Mouse (Mus musculus) heart, adult 11 months (tissue): ENCODE data around the gene Zdhhc23.

Experiments used
- DNase-seq: peaks from one replicate; pipeline ENCODE4 v3.0.0; 2022

Gene Zdhhc23

DNA sequence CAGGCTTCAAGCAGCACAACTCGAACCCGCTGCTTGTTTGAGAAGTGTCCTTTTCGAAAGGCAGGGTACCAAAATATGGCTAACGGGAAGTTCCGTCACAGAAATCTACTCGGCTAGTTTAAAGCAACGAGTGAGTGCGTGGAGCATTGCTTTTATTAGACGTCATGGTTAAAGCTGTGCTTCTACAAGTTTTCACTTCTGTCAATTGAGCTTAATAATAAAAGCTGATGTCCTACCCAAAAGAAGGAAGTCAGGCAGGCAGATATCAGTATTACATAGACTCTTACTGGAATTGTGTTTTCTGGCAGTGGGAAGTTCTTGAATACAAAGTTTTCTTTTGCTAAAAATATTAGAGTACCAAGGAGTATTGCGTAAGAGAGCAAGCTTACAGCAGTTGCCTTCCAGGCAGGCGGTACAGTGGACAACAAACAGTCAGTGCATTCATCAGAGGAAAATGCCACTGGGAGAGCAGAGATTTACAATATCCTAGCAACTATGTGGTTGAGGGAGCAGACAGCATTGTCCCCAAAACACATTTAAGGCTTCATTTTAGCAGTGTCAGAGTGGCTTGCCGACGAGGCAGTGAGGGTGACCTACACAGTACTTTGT, 13.7 kb downstream of the Zdhhc23 start:
- DNase-seq = peak; percentile 92

DNA sequence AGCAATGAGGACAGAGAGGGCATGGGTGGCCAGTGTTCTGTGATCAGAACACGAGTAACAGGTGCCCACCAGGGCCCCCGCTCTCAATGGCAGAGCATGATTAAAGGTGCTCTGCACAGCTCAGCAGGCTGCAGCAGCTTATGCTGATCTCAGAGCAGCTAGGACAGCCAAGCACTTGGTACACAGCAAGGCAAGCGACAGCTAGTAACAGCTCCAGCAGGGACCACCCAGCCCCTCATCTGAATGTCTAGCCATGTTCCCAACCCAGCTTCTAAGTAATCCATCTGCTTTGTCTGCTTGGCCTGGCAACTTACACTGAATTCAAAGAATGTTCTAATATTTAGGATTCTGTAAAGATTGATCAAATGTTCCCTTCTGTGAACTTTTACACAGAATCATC, 15.8 kb downstream of the Zdhhc23 start:
- DNase-seq = no peak

DNA sequence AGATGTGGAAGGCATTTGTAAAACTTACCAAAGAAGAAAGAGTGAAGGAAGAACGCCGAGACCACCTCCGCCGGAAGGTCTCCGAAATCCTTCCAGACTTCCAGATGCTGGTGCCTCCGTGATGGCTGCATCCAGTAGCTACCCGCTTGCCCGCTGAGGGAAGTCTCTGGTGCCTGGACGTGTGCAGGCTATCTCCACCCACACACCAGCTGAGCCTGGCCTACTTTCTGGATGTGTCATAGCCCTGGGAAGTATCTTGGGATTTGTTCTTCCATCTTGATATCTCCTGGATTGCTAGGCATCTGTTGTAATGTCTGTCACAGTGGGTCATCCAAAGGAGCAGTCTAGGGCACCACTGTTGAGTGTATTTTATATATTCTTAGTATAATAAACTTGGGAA, 16.3 kb downstream of the Zdhhc23 start:
- peak; percentile 55 for DNase-seq

DNA sequence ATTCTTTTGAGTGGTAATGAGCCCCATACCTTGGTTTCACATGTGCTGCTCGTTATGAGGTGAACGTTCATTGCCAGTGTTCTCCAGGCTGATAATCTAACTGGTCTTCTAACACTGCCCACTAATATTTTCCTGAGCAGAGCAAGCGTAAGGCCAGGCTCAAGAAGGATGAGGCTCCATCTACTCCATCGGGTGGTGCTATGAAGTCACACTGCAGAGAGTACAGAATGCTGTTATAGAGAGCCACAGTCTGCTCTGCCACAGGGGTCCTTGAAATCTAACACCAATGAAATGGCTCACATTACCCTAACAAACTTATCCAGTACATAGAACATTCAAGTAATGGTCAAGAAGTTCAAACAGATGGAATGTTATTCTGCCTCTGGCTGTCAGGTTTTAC, 21.6 kb downstream of the Zdhhc23 start:
- DNase-seq = peak; percentile 46

DNA sequence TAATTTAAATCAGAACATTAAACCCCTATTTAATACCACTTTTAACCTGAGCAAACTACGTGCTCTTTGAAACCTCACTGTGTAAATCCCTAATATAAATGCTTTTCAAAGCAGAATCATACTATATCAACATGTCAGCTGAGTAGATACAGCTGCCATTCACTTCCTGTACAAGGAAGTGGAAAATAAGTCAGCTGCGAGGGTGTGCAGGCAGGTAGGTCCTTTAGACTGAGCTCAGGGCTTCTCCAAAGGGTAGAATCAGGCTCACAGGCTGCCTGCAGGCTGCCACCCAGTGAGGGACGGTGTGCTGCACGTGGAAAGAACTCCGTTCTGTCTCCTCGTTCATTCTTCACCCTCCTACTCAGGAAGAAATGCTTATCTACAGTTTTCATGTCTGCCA, 24.7 kb downstream of the Zdhhc23 start:
- DNase-seq = peak; percentile 34

DNA sequence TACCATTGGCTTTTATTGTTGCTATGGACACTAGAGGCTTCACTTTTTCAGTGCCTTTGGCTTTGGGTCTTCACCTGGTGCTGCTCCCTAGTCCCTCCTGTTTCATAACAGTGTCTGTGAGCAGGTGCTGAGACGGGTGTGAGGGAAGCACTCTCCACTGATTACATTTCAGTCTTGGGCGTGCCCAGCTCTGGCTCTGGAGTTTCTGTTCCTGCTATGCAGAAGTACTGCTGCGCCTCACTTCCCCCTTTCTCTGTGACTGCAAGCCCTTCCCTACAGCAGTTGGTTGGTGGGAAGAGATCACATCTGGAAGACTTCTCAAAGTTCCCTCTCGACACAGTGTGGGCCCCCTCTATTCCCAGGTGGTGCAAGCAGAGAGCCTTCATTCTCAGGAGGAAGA, 28.0 kb downstream of the Zdhhc23 start:
- DNase-seq = peak; percentile 97

DNA sequence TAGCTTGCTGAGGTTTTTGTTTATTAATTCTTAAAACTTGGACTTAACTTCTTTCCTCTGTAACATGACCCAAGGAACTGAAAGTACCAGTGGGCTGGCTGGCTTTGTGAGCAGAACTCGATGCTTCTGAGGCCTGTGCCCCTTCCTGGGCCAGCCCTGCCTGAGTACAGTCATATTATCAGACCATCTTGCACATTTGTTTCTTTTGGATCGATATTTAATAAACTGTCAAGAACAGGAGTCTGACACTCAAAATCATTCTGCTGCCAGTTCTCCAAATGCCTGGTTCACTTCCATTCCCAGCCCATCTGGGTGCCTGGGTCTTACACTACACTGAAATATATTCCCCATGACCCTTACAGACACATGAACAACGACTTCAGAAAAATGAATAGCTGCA, 33.7 kb downstream of the Zdhhc23 start:
- peak; percentile 89 for DNase-seq

DNA sequence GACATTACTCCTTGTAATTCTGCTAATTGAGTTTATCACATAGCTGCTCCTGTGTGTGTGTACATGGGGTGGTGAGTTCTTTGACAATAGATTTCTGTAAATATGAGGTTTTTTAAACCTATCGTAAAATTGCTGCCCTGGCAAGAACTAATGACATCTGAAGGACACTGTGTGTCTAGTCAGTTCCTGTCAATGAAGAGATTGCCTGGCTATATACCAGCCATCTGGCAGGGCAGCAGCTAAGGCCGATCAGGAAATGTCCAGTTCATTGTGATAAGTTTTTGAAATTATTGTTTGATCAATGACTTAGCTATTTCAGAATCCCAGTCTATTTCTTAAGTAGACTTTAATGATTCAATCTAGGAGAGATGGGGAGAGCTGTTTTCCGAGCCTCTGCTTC, 34.2 kb downstream of the Zdhhc23 start:
- peak; percentile 78 for DNase-seq

DNA sequence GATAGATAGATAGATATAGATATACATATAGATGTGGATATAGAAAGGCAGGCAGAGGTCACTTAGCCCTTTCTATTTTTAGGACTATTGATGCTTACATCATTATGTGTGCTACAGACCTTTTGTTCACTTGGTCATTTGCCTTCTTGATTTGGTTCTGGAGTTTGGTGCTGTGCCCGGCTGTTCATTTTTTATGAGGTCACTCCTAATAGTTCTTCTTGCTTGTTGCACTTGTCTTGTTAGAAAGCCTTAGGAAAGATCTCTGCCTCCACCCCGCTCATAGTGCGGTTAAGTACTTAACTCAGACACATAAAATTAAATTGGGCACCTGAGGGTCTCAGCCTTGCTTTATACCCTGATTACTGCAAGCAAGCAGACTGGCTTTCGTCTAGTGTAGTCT, 38.7 kb downstream of the Zdhhc23 start:
- peak; percentile 75 for DNase-seq

DNA sequence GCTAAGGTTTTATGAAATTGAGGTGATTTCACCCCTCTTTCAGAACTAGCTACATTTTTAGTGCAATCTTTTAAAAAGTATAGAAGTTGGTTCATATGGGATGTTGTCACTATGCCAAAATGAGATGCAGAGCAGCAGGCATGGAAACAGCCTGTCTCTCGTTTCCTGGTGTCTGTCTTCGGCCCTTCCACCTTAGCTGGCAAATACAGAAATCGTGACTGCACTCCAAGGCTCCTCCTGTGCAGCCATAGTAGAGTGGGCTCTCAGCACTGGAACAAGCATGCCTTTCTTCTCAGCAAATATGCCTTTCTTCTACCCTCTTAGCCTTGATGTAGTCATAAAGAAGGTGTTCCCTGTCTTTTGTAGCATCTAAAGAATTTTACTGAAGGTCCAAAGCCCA, 43.7 kb downstream of the Zdhhc23 start:
- DNase-seq = peak; percentile 48

DNA sequence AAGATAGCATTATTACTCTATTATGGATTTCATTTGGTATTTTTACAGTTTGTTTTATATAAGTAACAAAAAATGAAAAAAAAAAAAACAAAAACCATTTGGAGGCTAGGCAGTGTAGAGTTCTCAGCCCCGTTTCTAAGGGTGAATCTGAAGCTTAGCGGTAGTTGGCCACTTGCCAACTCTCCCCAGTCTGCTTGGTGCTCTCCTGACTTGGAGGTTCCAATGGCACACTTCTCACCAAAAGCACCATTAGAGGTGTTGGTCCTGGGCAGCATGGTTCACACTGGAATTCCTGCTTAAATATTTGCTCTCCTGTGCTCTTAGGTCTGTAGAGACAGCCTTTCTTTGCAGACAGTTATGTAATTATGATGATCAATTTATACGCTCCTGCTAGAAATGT, 44.2 kb downstream of the Zdhhc23 start:
- DNase-seq = peak; percentile 62

DNA sequence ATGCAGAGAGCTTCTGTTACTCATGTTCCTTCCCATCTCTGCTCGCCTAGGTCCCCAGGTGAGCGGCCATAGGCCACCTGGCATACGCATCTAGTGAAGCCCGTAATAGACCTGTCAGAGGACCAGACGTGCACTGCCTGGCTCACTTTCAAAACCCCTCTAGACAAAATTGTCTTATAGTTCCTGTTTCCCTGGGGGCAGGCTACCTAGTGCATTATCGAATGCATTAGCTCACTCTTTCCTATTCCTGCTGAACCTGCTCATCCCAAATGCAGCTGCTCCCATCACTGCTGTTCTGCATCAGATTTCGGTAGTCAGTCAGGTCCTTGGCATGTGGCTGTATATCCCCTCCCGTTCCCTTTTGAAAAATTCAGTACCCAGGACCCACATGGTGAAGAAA, 44.7 kb downstream of the Zdhhc23 start:
- peak; percentile 53 for DNase-seq

DNA sequence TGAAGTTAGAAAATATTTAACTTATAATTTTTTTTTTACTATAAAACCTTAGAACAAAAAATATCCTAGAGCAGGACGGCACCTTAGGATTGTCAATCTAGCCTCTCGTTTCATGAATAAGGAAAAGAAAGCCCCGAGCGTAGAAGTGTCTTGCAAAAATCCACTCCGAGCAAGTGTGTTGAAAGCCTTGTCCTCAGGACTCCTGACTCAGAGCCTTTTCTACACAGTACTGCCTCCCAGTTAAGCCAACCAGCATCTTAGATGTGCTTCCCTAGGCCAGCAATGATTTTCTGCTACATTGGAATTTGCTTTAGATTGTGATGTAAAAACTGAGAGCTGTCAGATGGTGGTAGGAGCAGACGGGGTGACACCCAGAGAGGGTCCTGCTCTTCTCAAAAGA, 46.5 kb downstream of the Zdhhc23 start:
- DNase-seq = peak; percentile 68

DNA sequence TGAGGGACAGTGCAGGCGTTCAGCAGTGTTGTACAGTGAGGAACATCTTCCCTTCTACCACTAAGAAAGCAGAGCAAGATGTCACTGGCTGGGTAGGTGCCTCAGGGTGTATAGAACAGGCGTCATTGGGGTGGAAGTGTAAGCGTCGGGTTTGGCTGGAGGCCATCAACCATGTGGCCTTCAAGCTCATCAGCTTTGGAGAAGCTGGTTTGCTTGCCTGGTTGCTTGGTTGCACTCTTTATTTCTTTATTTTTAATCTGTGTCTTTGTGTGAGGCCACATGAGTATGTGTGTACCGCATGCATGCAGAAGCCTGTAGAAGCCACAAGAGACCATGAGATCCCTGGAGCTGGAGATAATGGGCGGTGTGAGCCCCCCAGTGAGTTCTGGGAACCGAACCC, 47.3 kb downstream of the Zdhhc23 start:
- peak; percentile 85 for DNase-seq

DNA sequence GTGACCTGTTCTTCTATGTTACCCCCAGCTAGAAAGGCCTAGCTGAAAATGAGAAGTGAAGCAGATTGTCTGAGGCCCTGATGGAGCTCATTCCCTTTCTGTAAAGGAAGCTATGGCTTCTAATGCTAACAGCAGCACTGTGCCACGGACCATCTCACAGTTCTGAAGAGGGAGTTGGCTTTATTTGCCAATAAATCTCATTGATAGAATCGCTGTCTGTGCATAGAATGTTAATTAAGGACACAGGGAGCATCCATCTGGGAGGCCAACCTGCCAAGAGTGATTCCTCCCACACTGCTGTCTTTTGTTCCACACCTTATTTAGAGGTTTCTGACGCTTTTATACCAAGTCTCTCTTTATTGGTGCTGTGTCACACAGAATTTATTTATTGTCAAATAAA, 48.1 kb downstream of the Zdhhc23 start:
- DNase-seq = peak; percentile 52

DNA sequence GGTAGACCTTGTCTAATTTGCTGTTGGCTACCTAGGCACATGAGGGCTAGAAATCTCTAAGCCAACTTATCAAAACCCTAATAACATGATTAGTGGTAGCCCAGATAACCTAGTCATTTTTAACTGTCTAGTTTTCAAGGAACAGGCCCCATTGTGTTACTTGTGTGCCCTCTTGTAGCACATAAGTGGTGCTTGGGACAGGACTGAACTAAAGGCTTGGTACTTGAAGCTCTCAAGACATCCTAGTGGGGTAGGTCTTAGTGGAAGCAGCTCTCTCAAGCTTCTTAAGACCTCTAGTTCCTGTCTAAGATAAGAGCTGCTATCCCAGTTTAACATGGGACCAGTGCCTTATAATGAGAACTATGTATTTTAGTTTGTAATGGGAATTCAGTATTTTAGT, 49.0 kb downstream of the Zdhhc23 start:
- peak; percentile 34 for DNase-seq

DNA sequence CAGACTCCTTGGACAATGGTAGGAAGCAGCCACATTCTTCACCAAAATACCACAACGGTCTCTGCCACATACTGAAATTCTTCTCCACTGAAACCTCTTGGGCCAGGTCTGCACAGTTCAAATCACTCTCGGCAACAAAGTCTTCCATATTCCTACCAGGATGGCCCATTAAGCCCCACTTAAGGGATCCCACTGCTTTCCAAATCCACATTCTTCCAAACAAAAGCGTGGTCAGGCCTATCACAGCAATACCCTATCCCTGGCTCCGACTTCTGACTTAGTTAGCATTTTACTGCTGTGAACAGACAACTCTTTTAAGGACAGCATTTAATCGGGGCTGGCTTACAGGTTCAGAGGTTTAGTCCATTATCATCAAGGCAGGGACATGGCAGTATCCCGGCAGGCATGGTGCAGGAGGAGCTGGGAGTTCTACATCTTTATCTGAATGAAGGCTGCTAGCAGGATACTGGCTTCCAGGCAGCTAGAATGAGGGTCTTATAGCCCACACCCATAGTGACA, 53.2 kb downstream of the Zdhhc23 start, which contains the start of gene Qtrt2:
Qtrt2 (minus strand) TSS at position 469 of the 519 bp plus-strand sequence.
- peak; percentile 70 for DNase-seq

DNA sequence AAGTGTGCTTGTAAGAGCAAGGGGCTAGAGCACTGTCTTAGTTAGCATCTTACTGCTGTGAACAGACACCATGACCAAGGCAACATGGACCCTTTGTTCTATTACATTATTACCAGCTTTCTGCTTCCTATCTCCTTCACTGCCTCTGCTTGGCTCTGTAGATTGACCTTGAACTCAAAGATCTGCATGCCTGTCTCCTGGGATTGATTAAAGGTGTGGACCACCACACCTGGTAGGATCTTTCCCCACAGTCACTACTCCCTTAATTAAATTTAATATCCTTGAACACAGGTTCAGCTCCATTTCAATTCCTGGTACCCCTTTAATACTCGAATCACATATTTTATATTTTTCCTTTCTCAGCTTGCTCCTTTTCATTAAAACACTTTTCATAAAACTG, 53.7 kb downstream of the Zdhhc23 start:
- peak; percentile 56 for DNase-seq

DNA sequence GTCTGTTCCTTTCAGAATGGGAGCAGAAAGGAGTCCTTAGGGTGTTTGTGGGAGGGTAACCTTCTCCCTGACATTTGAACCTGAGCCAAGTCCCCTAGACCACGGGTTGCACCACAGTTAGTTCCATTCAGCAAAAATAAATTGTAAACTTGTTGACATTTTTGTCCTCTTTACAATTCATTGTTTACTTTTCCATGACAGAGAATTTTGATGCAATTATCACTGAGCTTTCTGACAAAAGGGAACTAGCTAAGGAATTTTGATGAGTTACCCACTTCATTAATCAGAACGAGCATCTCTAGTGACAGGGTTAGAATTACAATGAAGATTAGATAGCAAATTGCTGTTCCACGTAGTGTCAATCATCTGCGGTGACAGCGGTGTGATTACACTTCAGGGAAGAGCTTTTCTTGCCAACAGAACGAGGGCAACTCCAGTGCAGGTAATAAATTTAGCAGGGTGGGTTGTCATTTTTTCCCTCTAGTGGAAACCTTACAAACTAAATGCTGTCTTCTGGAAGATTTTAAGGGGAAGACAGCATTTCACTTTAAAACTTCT, 54.5 kb downstream of the Zdhhc23 start:
- DNase-seq = peak; percentile 36

DNA sequence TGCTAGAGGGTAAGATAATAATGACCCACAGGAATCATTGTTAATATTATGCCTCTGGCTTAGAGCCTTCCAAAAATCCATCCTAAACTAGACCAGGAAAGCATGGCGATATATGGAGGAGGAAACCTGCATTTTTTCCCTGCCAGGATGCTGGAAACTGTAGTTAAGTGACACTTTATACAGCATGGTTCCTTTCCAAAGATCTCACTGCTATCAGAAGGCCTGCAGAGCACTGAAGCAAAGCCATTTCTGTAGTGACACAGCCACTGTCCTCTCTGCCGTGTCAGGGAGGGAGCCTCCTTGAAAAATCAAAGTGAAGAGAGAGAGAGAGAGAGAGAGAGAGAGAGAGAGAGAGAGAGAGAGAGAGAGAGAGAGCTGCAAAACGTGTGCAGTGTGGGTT, 57.0 kb downstream of the Zdhhc23 start:
- no peak for DNase-seq

DNA sequence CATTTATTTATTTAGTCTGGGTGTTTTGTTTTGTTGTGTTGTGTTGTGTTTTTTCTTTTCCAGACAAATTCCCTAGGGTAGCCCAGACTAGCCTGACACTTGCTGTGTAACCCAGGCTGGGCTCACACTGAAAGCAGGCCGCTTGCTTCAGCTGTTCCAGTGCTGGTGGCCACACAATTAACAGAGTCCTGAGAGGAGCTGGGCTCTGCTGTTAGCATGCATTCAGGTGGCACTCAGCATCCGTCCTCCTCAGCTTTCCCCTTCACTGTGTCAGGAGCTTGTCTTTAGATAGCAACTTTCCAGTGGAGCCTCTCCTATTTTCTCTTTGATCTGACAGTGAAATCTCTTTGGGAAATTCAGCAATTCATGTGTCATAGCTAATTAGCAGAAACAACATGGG, 57.6 kb downstream of the Zdhhc23 start:
- no peak for DNase-seq

DNA sequence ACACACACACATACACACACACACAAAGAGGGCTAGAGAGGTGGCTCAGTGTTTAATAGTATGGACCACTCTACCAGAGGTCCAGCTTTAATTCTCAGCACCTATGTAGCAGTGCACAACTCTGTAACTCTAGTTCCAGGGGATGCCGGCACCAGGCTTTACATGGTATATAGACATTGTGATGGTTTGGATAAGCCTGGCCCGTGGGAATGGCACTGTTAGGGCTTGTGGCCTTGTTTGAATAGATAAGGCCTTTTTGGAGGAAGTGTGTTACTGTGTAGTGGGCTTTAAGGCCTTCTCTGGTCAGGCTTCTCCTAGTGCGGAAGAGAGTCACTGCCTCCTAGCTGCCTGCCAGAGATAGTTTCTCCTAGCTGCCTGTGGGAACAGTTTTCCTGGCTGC, 60.7 kb downstream of the Zdhhc23 start:
- peak; percentile 73 for DNase-seq
